Mouse (Mus musculus) E14TG2a.4 (cell line): ENCODE results near the gene Calcoco1.

ENCODE experiments used
- CTCF ChIP-seq: conservative IDR thresholded peaks from 2 replicates; pipeline ENCODE4 v1.5.1; 2014; ENCODE audit warnings: low read length
- NANOG ChIP-seq: IDR thresholded peaks from 2 replicates; pipeline ENCODE4 v1.6.1; 2014; ENCODE audit warnings: borderline replicate concordance, low read length, mixed read lengths
- POU5F1 ChIP-seq: IDR thresholded peaks from 2 replicates; pipeline ENCODE4 v1.6.1; 2014; ENCODE audit warnings: low read length, borderline replicate concordance

DNA sequence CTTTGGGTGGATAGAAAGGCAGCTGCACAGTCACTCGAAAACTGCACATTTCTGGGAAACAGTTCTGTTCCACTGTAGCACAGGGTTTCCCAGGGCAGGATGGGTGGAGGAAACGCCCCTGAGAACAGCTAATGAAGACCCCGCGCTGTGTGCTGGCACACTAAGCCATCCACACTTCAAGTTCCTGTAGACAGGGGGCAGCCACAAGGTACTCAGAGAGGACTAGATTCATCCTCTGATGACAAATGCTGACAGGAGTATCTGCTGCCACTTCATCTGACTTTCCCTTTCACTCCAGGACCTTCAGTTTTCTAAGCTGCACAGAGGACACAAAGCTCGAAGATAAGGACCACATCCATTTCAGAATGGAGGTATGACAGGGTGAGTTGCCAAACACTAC is 17.2 kb downstream of the Calcoco1 start:
- TF ChIP-seq CTCF (no peak), POU5F1 (no peak), NANOG (no peak)
